8 mouse cellular contexts compared by ENCODE assay signal in the genomic region with DNA sequence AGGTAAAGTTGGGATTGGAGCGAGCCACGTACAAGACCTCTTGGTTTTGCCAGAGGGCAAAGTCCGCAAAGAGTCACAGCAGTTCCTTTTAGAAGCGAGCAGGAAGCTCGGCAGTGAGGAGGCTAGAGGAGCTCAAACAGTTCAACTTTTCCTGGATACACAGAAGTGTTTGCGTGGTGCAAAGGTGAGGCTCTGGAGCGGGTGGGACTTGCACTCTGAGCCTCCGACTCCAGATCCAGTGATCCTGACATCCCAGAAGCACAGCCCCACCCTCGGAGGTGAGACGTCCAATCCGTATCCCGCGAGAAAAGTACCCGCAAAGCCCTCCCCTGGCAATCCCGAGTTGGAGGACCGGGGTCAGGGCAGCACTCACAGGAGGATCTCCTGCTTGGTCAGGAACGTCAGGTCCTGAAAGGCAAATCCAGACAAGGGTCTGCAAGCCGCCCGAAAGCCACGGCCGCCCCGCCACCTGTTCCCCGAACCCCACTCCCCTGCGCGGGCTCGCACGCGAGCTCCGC. TPM values are rescaled to one million over a fixed set of nuclear protein-coding genes. Genes with fewer than 3 reads are reported as not detected.
DNase-seq lines count a peak whose midpoint lies in the region; ATAC-seq lines count a peak whose summit lies in the region.

No protein-coding gene starts in this region.

- H3K27me3 ChIP-seq in heart, embryonic 15.5 days, result no peaks in the 10 kb centered on the region
- H3K27me3 ChIP-seq in hindbrain, embryonic 14.5 days (ENCODE audit: control insufficient read depth, insufficient read depth, low read length), result no peaks in the 10 kb centered on the region; the same call in 1 of the 2 replicates
- no peaks in the 10 kb centered on the region for H3K27me3 ChIP-seq in liver, embryonic 13.5 days
- no peaks in the 10 kb centered on the region for H3K27me3 ChIP-seq in stomach, embryonic 14.5 days (ENCODE audit: control insufficient read depth, insufficient read depth, low read length)

- DNase-seq in heart, adult 9 months (ENCODE audit: low spot score in 2 of 2), result no peak
- DNase-seq in ZHBTc4 (ENCODE audit: low read depth, low spot score), result peak; percentile 85
- no peak for DNase-seq in hindbrain, embryonic 14.5 days (ENCODE audit: low spot score)
- DNase-seq in liver, embryonic 13.5 days, result no peak
- no peak for DNase-seq in ovary, postnatal 36 days (ENCODE audit: low spot score)
- no peak for DNase-seq in gastrocnemius, postnatal 36 days

- H3K9ac ChIP-seq in heart, embryonic 15.5 days, result peak overlapping the region; percentile 76
- peak overlapping the region; percentile 60 for H3K9ac ChIP-seq in hindbrain, embryonic 14.5 days
- peak overlapping the region; percentile 90 for H3K9ac ChIP-seq in liver, embryonic 13.5 days
- H3K9ac ChIP-seq in stomach, embryonic 14.5 days (replicated peaks; ENCODE audit: low read depth, low read length), result no peak overlapping the region; the same call in 1 of the 2 replicates

- H3K4me3 ChIP-seq in heart, embryonic 15.5 days, result peak overlapping the region; percentile 80
- H3K4me3 ChIP-seq in hindbrain, embryonic 14.5 days (replicated peaks; ENCODE audit: low read length), result peak overlapping the region; percentile 78
- H3K4me3 ChIP-seq in liver, embryonic 13.5 days (replicated peaks), result peak overlapping the region; percentile 77
- peak overlapping the region; percentile 55 for H3K4me3 ChIP-seq in stomach, embryonic 14.5 days (ENCODE audit: low read depth, low read length)

- peak; percentile 16 for ATAC-seq in heart, embryonic 15.5 days (replicated peaks; ENCODE audit: insufficient number of reproducible peaks, insufficient read depth, low FRiP score, low read depth)
- ATAC-seq in hindbrain, embryonic 14.5 days (ENCODE audit: low FRiP score), result peak; percentile 28
- ATAC-seq in liver, embryonic 13.5 days (ENCODE audit: low read depth), result peak; percentile 33
- peak; percentile 28 for ATAC-seq in stomach, embryonic 14.5 days (ENCODE audit: insufficient number of reproducible peaks, insufficient read depth, low FRiP score, low read depth)

- peak overlapping the region; percentile 64 for H3K27ac ChIP-seq in heart, embryonic 15.5 days
- H3K27ac ChIP-seq in hindbrain, embryonic 14.5 days, result no peak overlapping the region
- H3K27ac ChIP-seq in liver, embryonic 13.5 days, result peak overlapping the region; percentile 93
- peak overlapping the region; percentile 48; the same call in 1 of the 2 replicates for H3K27ac ChIP-seq in stomach, embryonic 14.5 days (ENCODE audit: low read length)

- intact Hi-C loops in gastrocnemius, postnatal 36 days (cut with DNase I), result no loop called here

- H3K9me3 ChIP-seq in heart, embryonic 15.5 days (replicated peaks), result no peaks in the 10 kb centered on the region
- no peaks in the 10 kb centered on the region for H3K9me3 ChIP-seq in hindbrain, embryonic 14.5 days (ENCODE audit: control insufficient read depth, low read length)
- H3K9me3 ChIP-seq in liver, embryonic 13.5 days (replicated peaks), result no peaks in the 10 kb centered on the region
- no peaks in the 10 kb centered on the region for H3K9me3 ChIP-seq in stomach, embryonic 14.5 days (ENCODE audit: control insufficient read depth, low read depth, low read length)

- H3K36me3 ChIP-seq in heart, embryonic 15.5 days, result peaks cover 9% of the 10 kb centered on the region; the same call in 1 of the 2 replicates
- H3K36me3 ChIP-seq in hindbrain, embryonic 14.5 days (replicated peaks; ENCODE audit: control insufficient read depth, insufficient read depth), result peaks cover 11% of the 10 kb centered on the region
- H3K36me3 ChIP-seq in liver, embryonic 13.5 days, result peaks cover 18% of the 10 kb centered on the region
- peaks cover 2% of the 10 kb centered on the region; the same call in 1 of the 2 replicates for H3K36me3 ChIP-seq in stomach, embryonic 14.5 days (ENCODE audit: control insufficient read depth, insufficient read depth, low read length)

- H3K4me1 ChIP-seq in heart, embryonic 15.5 days (replicated peaks), result peaks cover 17% of the 10 kb centered on the region
- H3K4me1 ChIP-seq in hindbrain, embryonic 14.5 days (replicated peaks; ENCODE audit: control insufficient read depth, insufficient read depth, low read length), result peaks cover 18% of the 10 kb centered on the region
- peaks cover 58% of the 10 kb centered on the region for H3K4me1 ChIP-seq in liver, embryonic 13.5 days (replicated peaks)
- peaks cover 12% of the 10 kb centered on the region; the same call in 1 of the 2 replicates for H3K4me1 ChIP-seq in stomach, embryonic 14.5 days (ENCODE audit: control insufficient read depth, insufficient read depth, low read length)

- 2% methylated on average over 27 of the region's 29 CpGs for WGBS in heart, embryonic 15.5 days
- 1% methylated on average over 29 of the region's 29 CpGs for WGBS in hindbrain, embryonic 14.5 days
- 1% methylated on average over 29 of the region's 29 CpGs for WGBS in liver, embryonic 13.5 days (ENCODE audit: insufficient replicate concordance)
- under 1% methylated on average over 29 of the region's 29 CpGs for WGBS in stomach, embryonic 14.5 days

- H3K4me2 ChIP-seq in heart, embryonic 15.5 days, result peak overlapping the region; percentile 92
- peak overlapping the region; percentile 89 for H3K4me2 ChIP-seq in hindbrain, embryonic 14.5 days (replicated peaks)
- peak overlapping the region; percentile 92 for H3K4me2 ChIP-seq in liver, embryonic 13.5 days
- peak overlapping the region; percentile 68 for H3K4me2 ChIP-seq in stomach, embryonic 14.5 days (replicated peaks; ENCODE audit: low read depth, low read length)

RNA-seq across cellular contexts. Expression of gene Cib1, which starts 0.6 kb away (rescaled TPM):
- 48.7 and 65.4 TPM in 2 replicates for polyA plus RNA-seq in heart, embryonic 15.5 days (2015; fragmentation: Nextera tagmentation; extraction: Ambion mirVana)
- polyA plus RNA-seq in hindbrain, embryonic 14.5 days (2014; fragmentation: Nextera tagmentation; extraction: Ambion mirVana), result 29.8 and 41.1 TPM in 2 replicates
- polyA plus RNA-seq in liver, embryonic 13.5 days (2015; fragmentation: Nextera tagmentation; extraction: Ambion mirVana), result 91.0 and 102 TPM in 2 replicates
- 108 and 112 TPM in 2 replicates for polyA plus RNA-seq in stomach, embryonic 14.5 days (2014; fragmentation: Nextera tagmentation; extraction: Ambion mirVana)
- total RNA-seq in gastrocnemius, postnatal 36 days (2021), result 1 to 10 TPM; 4.9 to 8.2 TPM

RNA-seq across cellular contexts. Expression of gene Gdpgp1, which starts 0.6 kb away (rescaled TPM):
- polyA plus RNA-seq in heart, embryonic 15.5 days (2015; fragmentation: Nextera tagmentation; extraction: Ambion mirVana), result 2.7 and 3.8 TPM in 2 replicates
- polyA plus RNA-seq in hindbrain, embryonic 14.5 days (2014; fragmentation: Nextera tagmentation; extraction: Ambion mirVana), result 3.4 and 3.8 TPM in 2 replicates
- 2.4 and 3.0 TPM in 2 replicates for polyA plus RNA-seq in liver, embryonic 13.5 days (2015; fragmentation: Nextera tagmentation; extraction: Ambion mirVana)
- 5.0 and 5.6 TPM in 2 replicates for polyA plus RNA-seq in stomach, embryonic 14.5 days (2014; fragmentation: Nextera tagmentation; extraction: Ambion mirVana)
- under 1 TPM; 0.69 to 0.79 TPM for total RNA-seq in gastrocnemius, postnatal 36 days (2021)

RNA-seq across cellular contexts. Expression of gene Ttll13, which starts 14.1 kb away (rescaled TPM):
- polyA plus RNA-seq in heart, embryonic 15.5 days (2015; fragmentation: Nextera tagmentation; extraction: Ambion mirVana), result 0.63 and 1.2 TPM in 2 replicates
- polyA plus RNA-seq in hindbrain, embryonic 14.5 days (2014; fragmentation: Nextera tagmentation; extraction: Ambion mirVana), result 1.3 and 1.7 TPM in 2 replicates
- polyA plus RNA-seq in liver, embryonic 13.5 days (2015; fragmentation: Nextera tagmentation; extraction: Ambion mirVana), result 0.23 and 0.72 TPM in 2 replicates
- 1.0 and 1.8 TPM in 2 replicates for polyA plus RNA-seq in stomach, embryonic 14.5 days (2014; fragmentation: Nextera tagmentation; extraction: Ambion mirVana)
- total RNA-seq in gastrocnemius, postnatal 36 days (2021), result under 1 TPM; 0.17 to 0.33 TPM

RNA-seq across cellular contexts. Expression of gene Ngrn, which starts 29.0 kb away (rescaled TPM):
- polyA plus RNA-seq in heart, embryonic 15.5 days (2015; fragmentation: Nextera tagmentation; extraction: Ambion mirVana), result 36.3 and 39.5 TPM in 2 replicates
- 67.8 and 70.4 TPM in 2 replicates for polyA plus RNA-seq in hindbrain, embryonic 14.5 days (2014; fragmentation: Nextera tagmentation; extraction: Ambion mirVana)
- polyA plus RNA-seq in liver, embryonic 13.5 days (2015; fragmentation: Nextera tagmentation; extraction: Ambion mirVana), result 33.5 and 37.2 TPM in 2 replicates
- 51.7 and 52.2 TPM in 2 replicates for polyA plus RNA-seq in stomach, embryonic 14.5 days (2014; fragmentation: Nextera tagmentation; extraction: Ambion mirVana)
- total RNA-seq in gastrocnemius, postnatal 36 days (2021), result 10 to 100 TPM; 16.8 to 20.4 TPM

RNA-seq across cellular contexts. Expression of gene Vps33b, which starts 37.4 kb away (rescaled TPM):
- 8.1 and 12.1 TPM in 2 replicates for polyA plus RNA-seq in heart, embryonic 15.5 days (2015; fragmentation: Nextera tagmentation; extraction: Ambion mirVana)
- 22.0 and 26.5 TPM in 2 replicates for polyA plus RNA-seq in hindbrain, embryonic 14.5 days (2014; fragmentation: Nextera tagmentation; extraction: Ambion mirVana)
- polyA plus RNA-seq in liver, embryonic 13.5 days (2015; fragmentation: Nextera tagmentation; extraction: Ambion mirVana), result 4.4 and 7.9 TPM in 2 replicates
- 14.3 and 15.6 TPM in 2 replicates for polyA plus RNA-seq in stomach, embryonic 14.5 days (2014; fragmentation: Nextera tagmentation; extraction: Ambion mirVana)
- 1 to 10 TPM; 2.9 to 3.4 TPM for total RNA-seq in gastrocnemius, postnatal 36 days (2021)
